Mouse (Mus musculus): ENCODE results near the gene Srpk2.

DNA sequence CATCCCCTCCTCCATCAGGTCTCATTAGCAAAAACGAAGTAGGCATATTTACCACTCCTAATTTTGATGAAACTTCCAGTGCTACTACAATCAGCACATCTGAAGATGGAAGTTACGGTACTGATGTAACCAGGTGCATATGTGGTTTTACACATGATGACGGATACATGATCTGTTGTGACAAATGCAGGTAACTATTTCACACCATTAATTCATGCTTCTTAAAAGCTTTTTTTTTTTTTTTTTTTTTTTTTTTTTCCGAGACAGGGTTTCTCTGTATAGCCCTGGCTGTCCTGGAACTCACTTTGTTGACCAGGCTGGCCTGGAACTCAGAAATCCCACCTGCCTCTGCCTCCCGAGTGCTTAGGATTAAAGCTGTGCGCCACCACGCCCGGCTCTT lies 219.7 kb downstream of the Srpk2 start:
- no peak for TF ChIP-seq CTCF (IDR thresholded peaks at IDR 0.05; ENCODE audit: insufficient read depth, low read length)
- TF ChIP-seq POLR2A (IDR thresholded peaks at IDR 0.05; ENCODE audit: borderline replicate concordance, extremely low read depth, low read depth, low read length), result no peak

All from lung, adult 2 months (tissue).